Mouse (Mus musculus) liver, embryonic 18 days (tissue): Measurements from ENCODE around the gene Atp23. TPM values are rescaled to one million over a fixed set of nuclear protein-coding genes. Genes with fewer than 3 reads are reported as not detected.

Experiments
- polyA plus RNA-seq: library from polyadenylated mRNA; depleted of rRNA; stranded (reverse); fragments of >200 nt; gene quantifications from 2 replicates; pipeline ENCODE4 v1.2.3, GENCODE M21; 2012; rRNA removed

Gene Atp23
- 4.3 and 5.2 TPM in 2 replicates for polyA plus RNA-seq

DNA sequence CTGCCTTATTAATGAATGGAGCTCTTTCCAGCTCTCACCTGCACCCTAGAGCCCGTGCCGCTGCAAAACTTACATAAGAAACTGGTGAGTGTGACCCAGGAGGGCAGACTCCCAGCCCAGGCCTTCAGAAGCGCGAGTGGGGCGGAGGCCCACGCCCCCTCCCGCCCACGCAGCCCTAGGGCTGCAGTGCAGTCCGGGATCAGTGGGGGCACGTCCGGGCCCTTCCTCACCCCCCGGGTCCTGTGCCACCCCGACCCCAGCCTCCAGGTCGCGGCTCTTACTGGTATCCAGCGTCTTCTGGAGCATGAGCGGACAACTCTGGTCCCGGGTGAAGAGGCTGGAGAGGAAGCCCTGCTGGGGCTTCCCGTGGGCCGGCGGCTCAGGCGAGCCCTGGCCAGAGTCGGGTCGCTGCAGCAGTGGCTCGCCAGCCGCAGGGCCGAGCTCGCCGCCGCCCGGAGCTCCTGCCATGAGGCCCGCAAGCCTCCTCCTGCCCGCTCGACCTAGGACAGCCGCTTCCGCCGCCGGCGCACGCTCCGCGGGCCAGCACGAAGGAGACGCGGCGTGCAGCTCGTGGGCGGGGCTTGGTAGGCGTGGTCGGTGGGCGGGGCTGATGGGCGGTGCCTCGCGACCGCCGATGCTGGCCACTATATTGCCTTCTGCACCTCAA, at the start of gene Atp23:
TSS of gene Atp23 (minus strand) at position 535 of the 667 bp plus-strand sequence.

Other genes with a start within 250 kb of the Atp23 start
- 19.6 and 22.6 TPM in 2 replicates for gene Ctdsp2, start 77.4 kb upstream of the Atp23 start, polyA plus RNA-seq
- 0.02 TPM in 2 replicates for gene Avil, start 99.4 kb upstream of the Atp23 start, polyA plus RNA-seq
- 20.5 and 23.7 TPM in 2 replicates for gene Tsfm, start 129.5 kb upstream of the Atp23 start, polyA plus RNA-seq
- 11.1 and 12.2 TPM in 2 replicates for gene Mettl1, start 140.1 kb upstream of the Atp23 start, polyA plus RNA-seq
- gene Eef1akmt3, start 140.2 kb upstream of the Atp23 start, polyA plus RNA-seq = 0.41 and 0.49 TPM in 2 replicates
- gene Cyp27b1, start 146.9 kb upstream of the Atp23 start, polyA plus RNA-seq = 0.08 and 0.10 TPM in 2 replicates
- gene March9, start 158.8 kb upstream of the Atp23 start, polyA plus RNA-seq = 0.23 and 0.24 TPM in 2 replicates
- 175 and 191 TPM in 2 replicates for gene Cdk4, start 162.2 kb upstream of the Atp23 start, polyA plus RNA-seq
- 73.1 and 76.9 TPM in 2 replicates for gene Tspan31, start 168.9 kb upstream of the Atp23 start, polyA plus RNA-seq
- 2.3 and 3.2 TPM in 2 replicates for gene Agap2, start 173.9 kb upstream of the Atp23 start, polyA plus RNA-seq
- 48.7 and 52.7 TPM in 2 replicates for gene Os9, start 219.8 kb upstream of the Atp23 start, polyA plus RNA-seq